Mouse (Mus musculus) small intestine, adult 2 months (tissue): ENCODE data around the gene Btrc. TPM values are rescaled to one million over a fixed set of nuclear protein-coding genes. Genes with fewer than 3 reads are reported as not detected.

Source experiments
- H3K27ac ChIP-seq: fragments of 200-500 bp; 2 replicates; pipeline ENCODE4 v1.5.1; 2012; ENCODE audit warnings: low read depth, low read length, control low read depth, inconsistent platforms; ENCODE audit not compliant: insufficient read depth
- H3K27me3 ChIP-seq: fragments of 200-500 bp; 2 replicates; pipeline ENCODE4 v1.6.1; 2012; ENCODE audit warnings: mild to moderate bottlenecking, moderate library complexity, low read length, inconsistent platforms; ENCODE audit not compliant: control insufficient read depth, insufficient read depth
- H3K36me3 ChIP-seq: fragments of 200-500 bp; 2 replicates; pipeline ENCODE4 v1.6.1; 2012; ENCODE audit warnings: mild to moderate bottlenecking, low read length, control low read depth, inconsistent platforms; ENCODE audit not compliant: control insufficient read depth, insufficient read depth
- H3K4me1 ChIP-seq: fragments of 200-500 bp; 2 replicates; pipeline ENCODE4 v1.6.1; 2012; ENCODE audit warnings: low read length, inconsistent platforms, mixed read lengths; ENCODE audit not compliant: control insufficient read depth, insufficient read depth, insufficient read length
- H3K4me3 ChIP-seq: fragments of 200-500 bp; 2 replicates; pipeline ENCODE4 v1.5.1; 2012; ENCODE audit warnings: low read depth, mild to moderate bottlenecking, control low read depth, inconsistent platforms, low read length, moderate library complexity
- CTCF ChIP-seq: fragments of 200-500 bp; IDR thresholded peaks from 2 replicates; pipeline ENCODE4 v1.5.1; 2012; ENCODE audit warnings: low read depth, mild to moderate bottlenecking, control low read depth, inconsistent platforms, low read length, moderate library complexity, mixed read lengths; ENCODE audit not compliant: insufficient replicate concordance, insufficient read length; ENCODE audit errors: extremely low read depth
- POLR2A ChIP-seq: fragments of 200-500 bp; IDR thresholded peaks from 2 replicates; pipeline ENCODE4 v1.6.1; 2012; ENCODE audit warnings: low read depth, mild to moderate bottlenecking, control low read depth, inconsistent platforms, low read length, moderate library complexity
- WGBS: fragments of 180-500 bp; shearing (Covaris S2); methylation state at CpG from one replicate; pipeline ENCODE4 v1.1.7; 2018; 5-methylcytosine and 5-hydroxymethylcytosine counted together
- polyA plus RNA-seq: library from polyadenylated mRNA; depleted of rRNA; stranded (reverse); fragments of >200 nt; gene quantifications from 2 replicates; pipeline ENCODE4 v1.2.3, GENCODE M21; 2012; rRNA removed

The Btrc gene
- polyA plus RNA-seq, 1 experiment, result 4.2 TPM

DNA sequence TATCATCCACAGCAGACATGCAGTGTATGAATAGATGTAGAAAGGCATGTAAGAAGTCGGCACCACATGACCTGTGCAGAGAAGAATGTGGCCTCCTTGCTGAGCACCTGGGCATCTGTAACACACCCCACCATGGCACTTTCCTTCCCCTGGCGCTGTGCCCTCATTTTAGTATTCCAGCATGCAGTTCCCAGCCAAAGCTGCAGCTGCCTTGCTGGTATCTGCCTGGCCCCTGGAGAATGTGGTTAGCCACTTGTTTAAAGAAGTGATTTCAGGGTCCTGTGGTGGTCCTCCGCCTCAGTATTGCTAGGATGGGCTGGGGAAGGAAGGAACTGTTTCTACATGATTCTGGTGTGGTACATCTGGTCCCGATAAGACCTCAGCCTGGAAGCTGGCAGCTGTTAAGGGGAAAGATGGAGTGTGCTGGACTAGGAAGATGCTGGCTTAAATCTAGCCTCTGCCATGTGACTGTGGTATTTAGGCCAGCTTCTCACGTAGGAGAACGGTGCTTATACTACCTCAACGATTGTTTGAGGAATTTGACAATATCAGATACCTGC, 210.9 kb downstream of the Btrc start:
- Histone ChIP-seq H3K4me1 (peaks cover 28% of the 10 kb centered on the region), H3K36me3 (peaks cover 10% of the 10 kb centered on the region; the same call in 1 of the 2 replicates), H3K27me3 (no peaks in the 10 kb centered on the region), H3K4me3 (no peak overlapping the region), H3K27ac (no peak overlapping the region)
- WGBS, result 37% methylated on average over 7 of the region's 7 CpGs
- TF ChIP-seq POLR2A (no peak), CTCF (no peak)

DNA sequence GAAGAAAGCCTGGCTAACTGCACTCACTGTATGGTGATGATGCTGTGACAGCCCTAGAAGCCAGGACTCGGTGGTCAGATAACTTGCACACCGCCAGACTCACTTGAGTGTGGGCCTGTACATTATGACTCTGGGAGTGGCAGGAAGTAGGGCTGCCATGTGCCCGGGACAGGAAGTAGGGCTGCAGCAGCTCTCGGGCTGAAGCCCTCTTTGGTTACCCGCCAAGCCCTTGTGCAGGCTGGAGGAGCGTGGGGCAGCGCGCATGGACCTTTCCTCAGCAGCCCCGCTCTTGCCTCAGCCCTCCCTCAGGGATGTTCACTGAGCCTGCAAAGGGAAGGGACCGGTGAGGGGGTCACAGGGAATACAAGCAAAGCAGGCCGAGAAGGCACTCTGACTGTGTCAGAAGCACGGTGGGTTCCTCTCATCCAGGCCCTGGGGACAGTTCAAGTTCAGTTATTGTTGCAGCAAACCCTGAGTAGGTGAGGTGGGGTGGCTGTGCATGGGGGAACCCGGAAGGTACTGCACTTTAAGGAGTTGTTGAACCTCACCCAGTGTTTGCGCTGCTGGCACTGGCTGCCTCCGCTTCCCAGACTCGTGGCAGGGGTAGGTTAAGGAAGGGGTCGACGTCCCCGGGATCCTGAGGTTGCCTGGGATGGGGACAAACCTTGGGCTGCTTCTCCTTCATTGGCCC, 211.6 kb downstream of the Btrc start:
- H3K4me3 ChIP-seq, result peak overlapping the region; percentile 47
- WGBS, result 21% methylated on average over 19 of the region's 19 CpGs

DNA sequence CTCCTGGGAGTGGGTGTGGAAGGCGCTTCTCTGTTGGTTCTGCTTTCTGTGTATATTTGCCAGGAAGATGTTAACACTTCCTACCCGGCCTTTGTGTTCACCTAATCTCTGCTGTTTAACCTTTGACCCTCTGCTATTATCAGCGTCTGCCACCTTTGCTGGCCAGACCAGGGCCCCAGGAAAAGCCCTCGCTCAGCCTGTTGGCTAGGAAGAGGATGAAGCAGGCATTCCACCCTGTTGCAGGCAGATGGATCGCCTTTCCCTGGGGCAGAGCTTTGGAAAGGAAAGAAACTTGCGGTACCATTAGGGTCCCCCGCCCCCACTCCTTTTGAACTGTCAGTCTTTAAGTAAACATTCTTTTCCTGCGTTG, 212.1 kb downstream of the Btrc start:
- no peaks in the 10 kb centered on the region for H3K27me3 ChIP-seq
- WGBS, result 13% methylated on average over 8 of the region's 8 CpGs
- H3K27ac ChIP-seq, result 0 out of 2 replicates have a peak overlapping the region, but pooled peaks have one; percentile 36
- H3K4me3 ChIP-seq, result peak overlapping the region; percentile 47
- H3K36me3 ChIP-seq, result peaks cover 11% of the 10 kb centered on the region; the same call in 1 of the 2 replicates
- no peak for TF ChIP-seq CTCF
- no peak for TF ChIP-seq POLR2A
- peaks cover 28% of the 10 kb centered on the region for H3K4me1 ChIP-seq

More for the DNA sequence above, 211.6 kb downstream of the Btrc start:
- TF ChIP-seq CTCF (no peak), POLR2A (no peak)
- H3K36me3 ChIP-seq, result peaks cover 11% of the 10 kb centered on the region; the same call in 1 of the 2 replicates
- peak overlapping the region; percentile 36 for H3K27ac ChIP-seq
- peaks cover 28% of the 10 kb centered on the region for H3K4me1 ChIP-seq
- no peaks in the 10 kb centered on the region for H3K27me3 ChIP-seq

DNA sequence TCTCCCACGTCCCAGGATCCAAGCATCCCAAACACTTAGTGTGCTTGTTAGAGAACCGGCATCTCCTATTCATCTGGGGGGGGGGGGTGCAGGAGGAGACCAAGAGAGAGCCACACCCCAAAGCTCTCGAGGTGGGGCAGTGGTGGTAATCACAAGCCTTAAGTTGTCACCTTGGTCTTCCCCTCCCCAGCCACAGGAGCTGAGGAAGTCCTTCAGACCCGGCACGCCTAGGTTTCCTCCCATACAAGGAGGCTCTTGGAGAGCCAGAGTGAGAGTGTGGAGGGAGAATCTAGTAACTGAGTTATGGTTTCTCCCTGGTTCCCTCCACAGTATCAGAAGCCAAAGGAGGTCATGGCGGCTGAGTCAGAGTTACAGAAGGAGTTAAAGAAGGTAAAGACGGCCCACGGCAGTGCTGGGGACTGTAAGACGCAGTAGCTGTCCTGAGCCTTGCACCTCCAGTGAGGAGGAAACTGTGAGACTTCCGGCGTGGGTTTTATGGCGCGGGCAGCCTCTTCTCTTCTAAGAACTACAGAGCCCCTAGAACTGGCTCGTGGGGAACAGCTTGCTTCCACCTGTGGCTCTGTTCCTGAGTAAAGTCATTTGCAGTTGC, 213.7 kb downstream of the Btrc start:
- TF ChIP-seq CTCF, result no peak
- TF ChIP-seq POLR2A, result no peak
- peak overlapping the region; percentile 26; the same call in 1 of the 2 replicates for H3K27ac ChIP-seq
- H3K36me3 ChIP-seq, result peaks cover 11% of the 10 kb centered on the region; the same call in 1 of the 2 replicates
- no peaks in the 10 kb centered on the region for H3K27me3 ChIP-seq
- H3K4me1 ChIP-seq, result peaks cover 28% of the 10 kb centered on the region
- no peak overlapping the region for H3K4me3 ChIP-seq
- 70% methylated on average over 14 of the region's 14 CpGs for WGBS

DNA sequence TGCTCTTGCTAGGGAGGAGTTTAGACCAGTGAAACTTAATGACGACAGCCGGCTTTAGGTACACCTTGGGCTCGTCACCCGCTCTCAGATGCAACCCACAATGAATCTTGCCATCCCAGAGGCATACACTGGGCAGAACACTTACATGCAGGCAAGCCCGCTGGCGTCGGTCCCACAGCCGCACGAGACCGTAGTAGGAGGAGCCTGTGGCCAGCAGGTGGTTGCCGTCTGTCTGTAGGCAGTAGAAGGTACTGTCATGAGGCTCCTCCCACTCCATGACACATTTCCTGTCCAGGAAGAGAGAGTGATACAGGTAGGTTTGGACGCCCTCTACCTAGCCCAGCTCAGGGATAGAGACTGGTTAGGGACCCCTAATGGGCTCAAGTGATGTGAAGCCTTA, 215.4 kb downstream of the Btrc start:
- 78% methylated on average over 12 of the region's 12 CpGs for WGBS
- TF ChIP-seq POLR2A (no peak), CTCF (no peak)
- H3K36me3 ChIP-seq, result peaks cover 11% of the 10 kb centered on the region; the same call in 1 of the 2 replicates
- no peaks in the 10 kb centered on the region for H3K27me3 ChIP-seq
- no peak overlapping the region for H3K27ac ChIP-seq
- H3K4me3 ChIP-seq, result no peak overlapping the region
- H3K4me1 ChIP-seq, result peaks cover 28% of the 10 kb centered on the region

DNA sequence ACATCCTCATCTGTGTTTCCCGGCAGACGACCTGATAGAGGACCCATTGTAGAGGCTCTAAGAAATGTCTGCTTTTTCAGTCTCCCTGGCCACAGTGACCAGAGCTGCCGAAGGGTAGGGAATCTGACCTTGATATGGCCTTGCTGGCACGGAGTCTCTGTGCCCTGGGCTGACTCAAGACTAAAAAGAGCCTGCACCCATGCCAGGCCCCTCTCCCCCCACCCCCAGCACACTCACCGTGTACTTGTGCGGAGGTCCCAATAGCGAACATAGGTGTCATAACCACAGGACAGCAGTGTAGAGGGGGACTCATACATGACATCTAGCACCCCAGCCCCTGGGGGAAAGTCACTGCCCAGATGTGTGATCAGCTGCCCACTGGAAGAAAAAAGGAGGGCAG, 215.9 kb downstream of the Btrc start:
- H3K4me1 ChIP-seq, result peaks cover 28% of the 10 kb centered on the region
- TF ChIP-seq CTCF (no peak), POLR2A (no peak)
- no peaks in the 10 kb centered on the region for H3K27me3 ChIP-seq
- no peak overlapping the region for H3K27ac ChIP-seq
- H3K4me3 ChIP-seq, result no peak overlapping the region
- 91% methylated on average over 7 of the region's 7 CpGs for WGBS
- peaks cover 11% of the 10 kb centered on the region; the same call in 1 of the 2 replicates for H3K36me3 ChIP-seq

Other genes starting within 250 kb of the Btrc start
- gene Tlx1, start 213.1 kb upstream of the Btrc start, polyA plus RNA-seq, result not detected in 2 replicates
- not detected in 2 replicates for gene Lbx1, start 127.9 kb upstream of the Btrc start, polyA plus RNA-seq
- 4.2 and 7.2 TPM in 2 replicates for gene Poll, start 196.8 kb downstream of the Btrc start, polyA plus RNA-seq
- gene Gm17018, start 196.9 kb downstream of the Btrc start, polyA plus RNA-seq, result 2.2 and 3.0 TPM in 2 replicates